Mouse (Mus musculus): ENCODE data around the gene Thrb. TPM values are rescaled to one million over a fixed set of nuclear protein-coding genes. Genes with fewer than 3 reads are reported as not detected.
A peak's percentile ranks its signal among the peaks of the same experiment; 100 is the strongest.
"Not testable (repeated sequence)": the region's sequence is repeated elsewhere in the genome, so short reads cannot be mapped to it uniquely, and the experiment has no call there.

The Thrb gene
- total RNA-seq, 2 experiments from 2014 or later: 0.28 TPM

GRCm38 (mm10) chr14:17912573-17913207 lies 252.6 kb downstream of the Thrb start:
- no peak for ATAC-seq (replicated peaks; ENCODE audit: low FRiP score, low TSS enrichment, poor library complexity, severe bottlenecking)

GRCm38 (mm10) chr14:17915556-17915955 lies 255.5 kb downstream of the Thrb start:
- no peak for ATAC-seq (replicated peaks; ENCODE audit: low FRiP score, low TSS enrichment, poor library complexity, severe bottlenecking)

- ATAC-seq (replicated peaks; ENCODE audit: low FRiP score, low TSS enrichment, poor library complexity, severe bottlenecking): no peak
Measured at GRCm38 (mm10) chr14:17916651-17917050, 256.6 kb downstream of the Thrb start.

- no peak for ATAC-seq (replicated peaks; ENCODE audit: low FRiP score, low TSS enrichment, poor library complexity, severe bottlenecking)
Measured at GRCm38 (mm10) chr14:17917124-17917763, 257.2 kb downstream of the Thrb start.

- no peak for ATAC-seq (replicated peaks; ENCODE audit: low FRiP score, low TSS enrichment, poor library complexity, severe bottlenecking)
Measured at GRCm38 (mm10) chr14:17917899-17918298, 257.8 kb downstream of the Thrb start.

GRCm38 (mm10) chr14:17922807-17923704 lies 263.0 kb downstream of the Thrb start:
- peak; percentile 59; the same call in 1 of the 2 replicates for ATAC-seq (replicated peaks; ENCODE audit: low FRiP score, low TSS enrichment, poor library complexity, severe bottlenecking)

GRCm38 (mm10) chr14:17927469-17927868 lies 267.4 kb downstream of the Thrb start:
- ATAC-seq (replicated peaks; ENCODE audit: low FRiP score, low TSS enrichment, poor library complexity, severe bottlenecking): no peak

- ATAC-seq (replicated peaks; ENCODE audit: low FRiP score, low TSS enrichment, poor library complexity, severe bottlenecking): no peak
Measured at GRCm38 (mm10) chr14:17929585-17929984, 269.5 kb downstream of the Thrb start.

GRCm38 (mm10) chr14:17933475-17933874 lies 273.4 kb downstream of the Thrb start:
- ATAC-seq (replicated peaks; ENCODE audit: low FRiP score, low TSS enrichment, poor library complexity, severe bottlenecking): no peak

GRCm38 (mm10) chr14:17934779-17935178 lies 274.7 kb downstream of the Thrb start:
- ATAC-seq (replicated peaks; ENCODE audit: low FRiP score, low TSS enrichment, poor library complexity, severe bottlenecking): not testable (repeated sequence)

GRCm38 (mm10) chr14:17954038-17954437 lies 294.0 kb downstream of the Thrb start:
- no peak for ATAC-seq (replicated peaks; ENCODE audit: low FRiP score, low TSS enrichment, poor library complexity, severe bottlenecking)

- no peak for ATAC-seq (replicated peaks; ENCODE audit: low FRiP score, low TSS enrichment, poor library complexity, severe bottlenecking)
Measured at GRCm38 (mm10) chr14:17959901-17960300, 299.8 kb downstream of the Thrb start.

- ATAC-seq (replicated peaks; ENCODE audit: low FRiP score, low TSS enrichment, poor library complexity, severe bottlenecking): peak; percentile 92
Measured at GRCm38 (mm10) chr14:17967117-17967726, 307.2 kb downstream of the Thrb start.

GRCm38 (mm10) chr14:17972132-17972531 lies 312.1 kb downstream of the Thrb start:
- no peak for ATAC-seq (replicated peaks; ENCODE audit: low FRiP score, low TSS enrichment, poor library complexity, severe bottlenecking)

GRCm38 (mm10) chr14:17972665-17973064 lies 312.6 kb downstream of the Thrb start:
- no peak for ATAC-seq (replicated peaks; ENCODE audit: low FRiP score, low TSS enrichment, poor library complexity, severe bottlenecking)

- no peak for ATAC-seq (replicated peaks; ENCODE audit: low FRiP score, low TSS enrichment, poor library complexity, severe bottlenecking)
Measured at GRCm38 (mm10) chr14:17975786-17976185, 315.7 kb downstream of the Thrb start.

- ATAC-seq (replicated peaks; ENCODE audit: low FRiP score, low TSS enrichment, poor library complexity, severe bottlenecking): no peak
Measured at GRCm38 (mm10) chr14:17978259-17978658, 318.2 kb downstream of the Thrb start.

- no peak for ATAC-seq (replicated peaks; ENCODE audit: low FRiP score, low TSS enrichment, poor library complexity, severe bottlenecking)
Measured at GRCm38 (mm10) chr14:17981258-17981657, 321.2 kb downstream of the Thrb start.

- no peak for ATAC-seq (replicated peaks; ENCODE audit: low FRiP score, low TSS enrichment, poor library complexity, severe bottlenecking)
Measured at GRCm38 (mm10) chr14:17982017-17982416, 322.0 kb downstream of the Thrb start.

- no peak for ATAC-seq (replicated peaks; ENCODE audit: low FRiP score, low TSS enrichment, poor library complexity, severe bottlenecking)
Measured at GRCm38 (mm10) chr14:17983390-17983789, 323.3 kb downstream of the Thrb start.

Measured in megakaryocyte-erythroid progenitor cell, adult 5-6 weeks (primary cell).